Mouse (Mus musculus): Measurements from ENCODE around the gene Sorbs2. TPM values are rescaled to one million over a fixed set of nuclear protein-coding genes. Genes with fewer than 3 reads are reported as not detected.
"Not testable (repeated sequence)": the region's sequence is repeated elsewhere in the genome, so short reads cannot be mapped to it uniquely, and the experiment has no call there.

The Sorbs2 gene
- polyA plus RNA-seq, 1 experiment from 2014 or later = 325 TPM

DNA sequence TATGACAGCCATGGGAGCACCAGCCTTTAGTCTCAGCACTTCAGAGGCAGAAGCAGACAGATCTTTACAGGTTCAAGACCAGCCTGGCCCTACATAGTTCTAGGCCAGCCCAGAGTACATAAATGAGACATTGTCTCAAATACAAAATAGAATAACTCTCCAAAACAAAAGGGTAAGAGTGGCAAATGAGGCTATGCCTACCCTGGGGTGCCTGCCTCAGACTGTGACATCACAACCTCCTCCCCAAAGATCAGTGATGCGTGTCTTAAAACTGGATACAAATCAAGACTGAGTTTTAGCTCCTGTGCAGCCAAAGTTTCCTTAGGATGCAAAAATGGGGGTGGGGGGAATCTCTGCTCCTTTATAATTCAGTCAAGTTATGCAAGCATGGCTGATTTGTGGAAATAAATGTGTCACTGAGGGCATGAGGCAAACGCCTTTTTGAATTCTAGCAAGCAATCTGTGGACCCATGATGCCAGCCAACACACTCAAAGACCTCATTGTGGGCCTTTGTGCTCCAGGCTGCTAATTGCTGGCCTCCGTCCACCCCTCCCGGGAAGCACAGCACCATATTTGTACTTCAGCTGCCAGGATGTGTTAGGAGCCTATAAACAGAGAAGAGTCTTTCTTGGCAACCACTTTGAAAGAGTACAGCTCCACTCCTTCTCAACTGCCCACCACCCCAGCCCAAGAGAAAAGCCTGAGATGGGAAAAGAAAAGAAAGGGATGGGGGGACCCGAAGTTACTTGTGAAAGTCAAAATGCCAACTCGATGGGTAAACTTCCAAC is 336.7 kb downstream of the Sorbs2 start:
- WGBS (ENCODE audit: insufficient replicate concordance) = 54% methylated on average over 6 of the region's 6 CpGs
- H3K27me3 ChIP-seq (ENCODE audit: control insufficient read depth, insufficient read depth, low read length) = no peaks in the 10 kb centered on the region
- H3K9me3 ChIP-seq (replicated peaks; ENCODE audit: control insufficient read depth, low read length) = no peaks in the 10 kb centered on the region
- peak overlapping the region; percentile 84 for H3K27ac ChIP-seq (ENCODE audit: low read depth, low read length)
- no peaks in the 10 kb centered on the region for H3K36me3 ChIP-seq (ENCODE audit: control insufficient read depth, insufficient read depth, low read length)
- ATAC-seq (replicated peaks; ENCODE audit: insufficient number of reproducible peaks, low FRiP score, low TSS enrichment) = no peak
- peaks cover 24% of the 10 kb centered on the region for H3K4me1 ChIP-seq (ENCODE audit: control insufficient read depth, insufficient read depth, low read length)
- no peak overlapping the region for H3K4me3 ChIP-seq (ENCODE audit: low read depth, low read length)
- H3K4me2 ChIP-seq = no peak overlapping the region
- H3K9ac ChIP-seq (ENCODE audit: low read depth, low read length) = no peak overlapping the region

DNA sequence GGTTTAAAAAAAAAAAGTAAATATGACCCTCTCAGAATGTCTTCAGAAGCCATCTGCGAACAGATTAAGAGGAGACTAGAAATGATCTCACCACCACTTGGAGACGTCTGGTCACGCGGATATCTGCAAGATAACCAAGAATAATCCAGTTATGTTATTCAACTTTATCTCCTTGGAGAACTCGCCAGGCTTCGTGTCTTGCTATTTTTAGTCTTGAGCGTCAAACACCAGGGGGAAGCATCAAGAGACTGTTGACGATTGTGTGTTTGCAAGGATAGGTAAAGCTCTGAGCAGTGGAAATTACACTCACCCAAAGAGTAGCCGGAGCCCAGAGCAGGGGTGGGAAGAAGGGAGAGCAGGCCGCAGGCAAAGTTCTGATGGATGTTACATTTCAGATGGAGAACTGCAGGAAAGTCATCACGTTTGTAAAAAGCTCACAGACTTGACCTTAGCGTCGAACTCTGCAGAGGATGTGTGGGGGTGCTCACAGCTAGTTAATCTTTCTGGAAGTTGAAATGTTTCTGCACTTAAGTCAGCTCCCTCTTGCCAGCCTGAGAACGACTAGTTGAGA is 337.4 kb downstream of the Sorbs2 start:
- Histone ChIP-seq H3K27me3 (ENCODE audit: control insufficient read depth, insufficient read depth, low read length) (no peaks in the 10 kb centered on the region), H3K4me2 (no peak overlapping the region), H3K9me3 (replicated peaks; ENCODE audit: control insufficient read depth, low read length) (no peaks in the 10 kb centered on the region), H3K9ac (ENCODE audit: low read depth, low read length) (peak overlapping the region; percentile 24; the same call in 1 of the 2 replicates), H3K36me3 (ENCODE audit: control insufficient read depth, insufficient read depth, low read length) (no peaks in the 10 kb centered on the region), H3K4me1 (ENCODE audit: control insufficient read depth, insufficient read depth, low read length) (peaks cover 24% of the 10 kb centered on the region), H3K4me3 (ENCODE audit: low read depth, low read length) (no peak overlapping the region), H3K27ac (ENCODE audit: low read depth, low read length) (peak overlapping the region; percentile 84)
- ATAC-seq (replicated peaks; ENCODE audit: insufficient number of reproducible peaks, low FRiP score, low TSS enrichment) = no peak
- 18% methylated on average over 14 of the region's 14 CpGs for WGBS (ENCODE audit: insufficient replicate concordance)

DNA sequence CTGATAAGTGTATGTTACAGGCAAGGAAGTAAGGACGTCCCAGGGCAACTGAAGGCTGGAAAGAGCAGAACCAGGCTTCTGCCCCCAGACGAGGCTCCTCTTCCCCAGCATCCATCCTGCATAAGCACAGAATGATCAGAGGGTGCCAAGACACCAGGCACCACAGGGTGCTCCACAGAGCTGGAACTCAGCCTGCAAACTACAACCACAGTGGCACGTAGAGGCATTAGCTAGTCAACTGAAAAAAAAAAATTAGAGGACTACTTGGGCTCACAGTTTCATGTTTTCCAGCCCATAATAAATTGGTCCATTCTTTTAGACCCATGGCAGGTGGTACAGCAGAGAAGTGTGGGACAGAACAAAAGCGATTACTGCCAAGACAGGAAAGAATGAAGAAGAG is 338.3 kb downstream of the Sorbs2 start:
- no peak overlapping the region for H3K4me2 ChIP-seq
- ATAC-seq (replicated peaks; ENCODE audit: insufficient number of reproducible peaks, low FRiP score, low TSS enrichment) = no peak

DNA sequence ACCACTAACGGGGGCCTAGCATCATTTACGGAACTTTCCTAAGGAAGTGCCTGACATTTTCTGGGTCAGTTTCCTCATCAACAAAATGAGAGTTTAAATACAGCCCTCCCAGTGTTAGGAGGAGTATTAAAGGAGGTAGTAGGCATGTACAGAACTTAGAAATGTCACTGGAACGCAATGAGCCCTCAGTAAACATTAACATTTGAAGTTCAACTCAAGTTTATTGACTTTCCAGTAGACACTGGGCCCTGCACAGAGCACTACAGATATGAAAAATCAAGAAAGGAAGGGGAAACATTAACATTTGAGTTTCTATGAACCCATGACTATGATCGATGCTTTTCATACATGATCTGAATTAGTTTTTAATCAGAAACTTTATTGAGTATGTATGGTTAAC is 347.5 kb downstream of the Sorbs2 start:
- Histone ChIP-seq H3K27me3 (ENCODE audit: control insufficient read depth, insufficient read depth, low read length) (no peaks in the 10 kb centered on the region), H3K36me3 (ENCODE audit: control insufficient read depth, insufficient read depth, low read length) (no peaks in the 10 kb centered on the region), H3K9me3 (replicated peaks; ENCODE audit: control insufficient read depth, low read length) (no peaks in the 10 kb centered on the region), H3K4me1 (ENCODE audit: control insufficient read depth, insufficient read depth, low read length) (peaks cover 2% of the 10 kb centered on the region; the same call in 1 of the 2 replicates), H3K9ac (ENCODE audit: low read depth, low read length) (no peak overlapping the region), H3K4me2 (no peak overlapping the region), H3K27ac (ENCODE audit: low read depth, low read length) (no peak overlapping the region), H3K4me3 (ENCODE audit: low read depth, low read length) (no peak overlapping the region)
- no peak for ATAC-seq (replicated peaks; ENCODE audit: insufficient number of reproducible peaks, low FRiP score, low TSS enrichment)
- 82% methylated on average over 4 of the region's 4 CpGs for WGBS (ENCODE audit: insufficient replicate concordance)

More for the DNA sequence above, 338.3 kb downstream of the Sorbs2 start:
- Histone ChIP-seq H3K27ac (ENCODE audit: low read depth, low read length) (peak overlapping the region; percentile 84), H3K4me3 (ENCODE audit: low read depth, low read length) (no peak overlapping the region), H3K36me3 (ENCODE audit: control insufficient read depth, insufficient read depth, low read length) (no peaks in the 10 kb centered on the region), H3K4me1 (ENCODE audit: control insufficient read depth, insufficient read depth, low read length) (peaks cover 24% of the 10 kb centered on the region), H3K9ac (ENCODE audit: low read depth, low read length) (no peak overlapping the region), H3K27me3 (ENCODE audit: control insufficient read depth, insufficient read depth, low read length) (no peaks in the 10 kb centered on the region), H3K9me3 (replicated peaks; ENCODE audit: control insufficient read depth, low read length) (no peaks in the 10 kb centered on the region)
- 61% methylated on average over 4 of the region's 4 CpGs for WGBS (ENCODE audit: insufficient replicate concordance)

DNA sequence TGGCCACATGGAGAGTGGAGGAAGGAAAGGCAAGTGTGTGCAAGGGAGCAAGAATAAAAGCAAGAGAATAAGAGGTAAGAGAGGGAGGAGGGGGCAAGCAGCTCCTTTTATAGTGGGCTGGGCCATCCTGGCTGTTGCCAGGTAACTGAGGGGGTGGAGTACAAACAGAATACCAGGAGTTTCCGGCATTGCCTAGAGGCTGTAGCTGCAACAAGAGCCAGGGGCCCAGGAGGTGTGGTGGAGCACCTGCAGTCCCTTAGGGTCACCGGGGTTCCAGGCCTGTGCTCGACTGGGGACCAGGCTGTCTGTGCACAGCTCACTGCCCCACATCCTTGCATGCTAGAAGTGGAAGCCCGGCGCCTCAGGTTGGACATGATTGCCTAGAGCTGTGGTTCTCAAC is 350.1 kb downstream of the Sorbs2 start:
- H3K36me3 ChIP-seq (ENCODE audit: control insufficient read depth, insufficient read depth, low read length) = no peaks in the 10 kb centered on the region
- H3K27ac ChIP-seq (ENCODE audit: low read depth, low read length) = no peak overlapping the region
- ATAC-seq (replicated peaks; ENCODE audit: insufficient number of reproducible peaks, low FRiP score, low TSS enrichment) = no peak
- no peaks in the 10 kb centered on the region for H3K9me3 ChIP-seq (replicated peaks; ENCODE audit: control insufficient read depth, low read length)
- no peak overlapping the region for H3K4me3 ChIP-seq (ENCODE audit: low read depth, low read length)
- no peaks in the 10 kb centered on the region for H3K27me3 ChIP-seq (ENCODE audit: control insufficient read depth, insufficient read depth, low read length)
- H3K4me2 ChIP-seq = no peak overlapping the region
- H3K4me1 ChIP-seq (ENCODE audit: control insufficient read depth, insufficient read depth, low read length) = peaks cover 2% of the 10 kb centered on the region; the same call in 1 of the 2 replicates
- WGBS (ENCODE audit: insufficient replicate concordance) = 53% methylated on average over 5 of the region's 5 CpGs
- H3K9ac ChIP-seq (ENCODE audit: low read depth, low read length) = no peak overlapping the region

DNA sequence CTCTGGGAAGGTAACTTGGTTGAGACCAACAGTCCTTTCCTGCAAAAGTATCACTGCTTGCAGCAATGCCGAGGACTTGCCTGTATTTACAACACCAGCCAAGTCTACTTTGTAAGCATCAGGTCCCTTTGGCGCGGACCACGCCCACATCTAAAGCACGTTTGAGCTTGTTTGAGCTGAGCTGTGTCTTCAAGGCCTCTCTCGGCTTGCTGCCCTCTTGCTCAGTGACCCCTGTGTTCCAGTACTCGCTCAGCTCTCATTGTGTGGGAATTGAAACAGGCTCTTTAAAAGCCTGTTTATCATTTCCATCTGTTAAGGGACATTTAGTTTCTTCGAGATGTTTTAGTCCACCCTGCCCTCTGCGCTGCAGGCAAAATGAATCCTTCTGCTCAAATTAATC is 350.8 kb downstream of the Sorbs2 start:
- Histone ChIP-seq H3K9ac (ENCODE audit: low read depth, low read length) (no peak overlapping the region), H3K36me3 (ENCODE audit: control insufficient read depth, insufficient read depth, low read length) (no peaks in the 10 kb centered on the region), H3K4me3 (ENCODE audit: low read depth, low read length) (no peak overlapping the region), H3K4me2 (no peak overlapping the region), H3K9me3 (replicated peaks; ENCODE audit: control insufficient read depth, low read length) (no peaks in the 10 kb centered on the region), H3K27me3 (ENCODE audit: control insufficient read depth, insufficient read depth, low read length) (no peaks in the 10 kb centered on the region), H3K4me1 (ENCODE audit: control insufficient read depth, insufficient read depth, low read length) (peaks cover 2% of the 10 kb centered on the region; the same call in 1 of the 2 replicates), H3K27ac (ENCODE audit: low read depth, low read length) (no peak overlapping the region)
- ATAC-seq (replicated peaks; ENCODE audit: insufficient number of reproducible peaks, low FRiP score, low TSS enrichment) = no peak
- WGBS (ENCODE audit: insufficient replicate concordance) = 55% methylated on average over 9 of the region's 9 CpGs

DNA sequence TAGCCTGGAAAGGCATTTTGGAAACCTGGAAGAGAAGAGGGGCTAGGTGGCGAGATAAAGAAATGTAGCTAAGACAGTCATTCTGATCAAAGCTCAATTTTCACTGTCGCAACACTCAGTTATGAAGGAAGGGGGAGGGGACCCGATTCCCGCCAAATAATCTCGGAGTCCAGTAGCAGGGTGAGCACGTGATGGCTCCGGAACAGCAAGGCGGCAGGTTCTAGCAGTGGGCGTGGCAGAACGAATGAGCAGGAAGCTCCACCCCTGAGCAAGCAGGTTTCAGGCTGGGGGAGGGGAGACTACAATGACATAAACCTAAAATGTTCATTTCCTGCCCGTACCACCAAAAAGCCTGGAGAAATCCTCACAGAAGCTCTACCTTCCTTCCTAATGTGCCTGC is 364.0 kb downstream of the Sorbs2 start:
- H3K27ac ChIP-seq (ENCODE audit: low read depth, low read length) = peak overlapping the region; percentile 29; the same call in 1 of the 2 replicates
- not testable (repeated sequence) for ATAC-seq (replicated peaks; ENCODE audit: insufficient number of reproducible peaks, low FRiP score, low TSS enrichment); H3K4me3 ChIP-seq (ENCODE audit: low read depth, low read length); H3K4me2 ChIP-seq; H3K4me1 ChIP-seq (ENCODE audit: control insufficient read depth, insufficient read depth, low read length); H3K9me3 ChIP-seq (replicated peaks; ENCODE audit: control insufficient read depth, low read length); H3K36me3 ChIP-seq (ENCODE audit: control insufficient read depth, insufficient read depth, low read length); H3K9ac ChIP-seq (ENCODE audit: low read depth, low read length); H3K27me3 ChIP-seq (ENCODE audit: control insufficient read depth, insufficient read depth, low read length)
- 63% methylated on average over 11 of the region's 11 CpGs for WGBS (ENCODE audit: insufficient replicate concordance)

DNA sequence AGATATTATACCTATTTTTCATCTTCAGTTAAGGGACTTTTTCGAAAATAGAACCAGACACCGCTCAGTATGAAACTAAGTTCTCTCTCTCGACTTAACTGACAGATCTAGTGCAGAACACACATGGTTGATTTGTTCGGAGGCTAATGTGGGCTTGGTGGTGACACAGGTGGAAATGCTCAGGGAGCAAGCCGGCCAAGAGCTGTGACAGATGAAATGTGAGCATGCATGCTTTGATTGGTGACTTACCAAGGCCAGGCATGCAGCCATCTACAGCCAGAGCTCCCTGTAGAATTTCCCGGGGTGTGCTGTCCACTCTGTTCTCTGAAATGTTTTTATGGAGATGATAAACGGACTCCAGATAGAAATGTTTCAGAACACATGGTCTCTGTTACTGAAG is 364.5 kb downstream of the Sorbs2 start:
- Histone ChIP-seq H3K27ac (ENCODE audit: low read depth, low read length) (peak overlapping the region; percentile 29; the same call in 1 of the 2 replicates), H3K9ac (ENCODE audit: low read depth, low read length) (no peak overlapping the region), H3K4me3 (ENCODE audit: low read depth, low read length) (no peak overlapping the region), H3K9me3 (replicated peaks; ENCODE audit: control insufficient read depth, low read length) (no peaks in the 10 kb centered on the region), H3K36me3 (ENCODE audit: control insufficient read depth, insufficient read depth, low read length) (no peaks in the 10 kb centered on the region), H3K4me1 (ENCODE audit: control insufficient read depth, insufficient read depth, low read length) (0 out of 2 replicates have a peak, but pooled peaks cover 4% of the 10 kb centered on the region), H3K4me2 (no peak overlapping the region), H3K27me3 (ENCODE audit: control insufficient read depth, insufficient read depth, low read length) (no peaks in the 10 kb centered on the region)
- WGBS (ENCODE audit: insufficient replicate concordance) = 61% methylated on average over 7 of the region's 7 CpGs
- no peak for ATAC-seq (replicated peaks; ENCODE audit: insufficient number of reproducible peaks, low FRiP score, low TSS enrichment)

All from heart, embryonic 11.5 days (tissue).